Mouse (Mus musculus) MEL (cell line): ENCODE results near the gene Rpl11. TPM values are rescaled to one million over a fixed set of nuclear protein-coding genes. Genes with fewer than 3 reads are reported as not detected.

Experiments
- DNase-seq: peaks from one replicate; pipeline ENCODE4 v3.0.0; 2011; ENCODE audit warnings: low read depth, low spot score
- H3K27ac ChIP-seq: 2 replicates; pipeline ENCODE4 v1.5.1; 2012; ENCODE audit warnings: low read depth, mild to moderate bottlenecking, control low read depth, low read length, moderate library complexity; ENCODE audit not compliant: control insufficient read depth
- H3K27me3 ChIP-seq, 2 experiments: fragments of 150-350 bp in 1 of 2; sonication (generic) in 1 of 2; 2 replicates each; pipeline ENCODE4 v1.6.1; 2012; ENCODE audit warnings: low read length in 2 of 2, mild to moderate bottlenecking in 2 of 2, improper control_type of control experiment in 1 of 2, moderate library complexity in 1 of 2; ENCODE audit not compliant: insufficient read depth in 2 of 2, control insufficient read depth in 1 of 2
- H3K36me3 ChIP-seq, 2 experiments: 2 replicates each; pipeline ENCODE4 v1.6.1; 2012 to 2014; ENCODE audit warnings: low read length in 2 of 2, improper control_type of control experiment in 1 of 2, inconsistent platforms in 1 of 2, mild to moderate bottlenecking in 1 of 2; ENCODE audit not compliant: insufficient read depth in 2 of 2, control insufficient read depth in 1 of 2
- H3K4me1 ChIP-seq, 2 experiments: fragments of 150-350 bp in 1 of 2; sonication (generic) in 1 of 2; 2 replicates each; pipeline ENCODE4 v1.6.1; 2012; ENCODE audit warnings: low read length in 2 of 2, improper control_type of control experiment in 1 of 2, mild to moderate bottlenecking in 1 of 2; ENCODE audit not compliant: insufficient read depth in 2 of 2, control insufficient read depth in 1 of 2
- H3K4me3 ChIP-seq, 2 experiments: fragments of 150-350 bp in 1 of 2; sonication (generic) in 1 of 2; 2 replicates each; pipeline ENCODE4 v1.5.1; 2012; ENCODE audit warnings: low read depth in 2 of 2, low read length in 2 of 2, mild to moderate bottlenecking in 2 of 2, moderate library complexity in 2 of 2, control low read depth in 1 of 2, improper control_type of control experiment in 1 of 2; ENCODE audit not compliant: control insufficient read depth in 1 of 2, insufficient read depth in 1 of 2
- H3K79me2 ChIP-seq: 2 replicates; pipeline ENCODE4 v1.6.1; 2012; ENCODE audit warnings: mild to moderate bottlenecking, low read length, moderate library complexity; ENCODE audit not compliant: control insufficient read depth, poor library complexity, insufficient read depth
- H3K9ac ChIP-seq: 2 replicates; pipeline ENCODE4 v1.6.1; 2012; ENCODE audit warnings: low read depth, mild to moderate bottlenecking, control low read depth, low read length, moderate library complexity; ENCODE audit not compliant: control insufficient read depth, poor library complexity, severe bottlenecking
- H3K9me3 ChIP-seq: fragments of 150-350 bp; sonication (generic); replicated peaks from 2 replicates; pipeline ENCODE4 v1.6.1; 2012; ENCODE audit warnings: mild to moderate bottlenecking, low read length, improper control_type of control experiment, moderate library complexity; ENCODE audit not compliant: insufficient read depth
- CHD1 ChIP-seq: IDR thresholded peaks from 2 replicates; pipeline ENCODE4 v1.6.1; 2012; ENCODE audit warnings: low read depth, mild to moderate bottlenecking, inconsistent platforms, low read length, improper control_type of control experiment
- CHD2 ChIP-seq: IDR thresholded peaks from 2 replicates; pipeline ENCODE4 v1.6.1; 2011; ENCODE audit warnings: low read length, improper control_type of control experiment
- CTCF ChIP-seq, 3 experiments: IDR thresholded peaks in 2 of 3; conservative IDR thresholded peaks in 1 of 3; 2 replicates each; pipeline ENCODE4 v1.5.1; 2011 to 2012; ENCODE audit warnings: low read length in 3 of 3, low read depth in 2 of 3, mild to moderate bottlenecking in 2 of 3, improper control_type of control experiment in 1 of 3, inconsistent platforms in 1 of 3, mixed read lengths in 1 of 3, moderate library complexity in 1 of 3; ENCODE audit not compliant: control insufficient read depth in 1 of 3, insufficient read depth in 1 of 3, poor library complexity in 1 of 3, severe bottlenecking in 1 of 3
- ELF1 ChIP-seq: IDR thresholded peaks from 2 replicates; pipeline ENCODE4 v1.6.1; 2014; ENCODE audit warnings: low read depth, mild to moderate bottlenecking, inconsistent platforms, low read length, improper control_type of control experiment, moderate library complexity
- GABPA ChIP-seq: IDR thresholded peaks from 2 replicates; pipeline ENCODE4 v1.6.1; 2012; ENCODE audit warnings: low read depth, mild to moderate bottlenecking, inconsistent platforms, low read length, improper control_type of control experiment, moderate library complexity
- GATA1 ChIP-seq: IDR thresholded peaks from 2 replicates; pipeline ENCODE4 v1.6.1; 2011; ENCODE audit warnings: low read depth, low read length, improper control_type of control experiment
- HCFC1 ChIP-seq: IDR thresholded peaks from 2 replicates; pipeline ENCODE4 v1.6.1; 2012; ENCODE audit warnings: low read depth, mild to moderate bottlenecking, inconsistent platforms, low read length, improper control_type of control experiment, moderate library complexity
- KAT2A ChIP-seq: conservative IDR thresholded peaks from 2 replicates; pipeline ENCODE4 v1.6.1; 2012; ENCODE audit warnings: low read depth, low read length, improper control_type of control experiment, inconsistent platforms
- MAFK ChIP-seq: IDR thresholded peaks from 2 replicates; pipeline ENCODE4 v1.6.1; 2011; ENCODE audit warnings: low read depth, mild to moderate bottlenecking, low read length, improper control_type of control experiment, borderline replicate concordance
- MAX ChIP-seq: IDR thresholded peaks from 2 replicates; pipeline ENCODE4 v1.6.1; 2011; ENCODE audit warnings: low read length, improper control_type of control experiment
- MAZ ChIP-seq: IDR thresholded peaks from 2 replicates; pipeline ENCODE4 v1.6.1; 2012; ENCODE audit warnings: low read depth, mild to moderate bottlenecking, inconsistent platforms, low read length, improper control_type of control experiment
- MEF2A ChIP-seq: IDR thresholded peaks from 2 replicates; pipeline ENCODE4 v1.6.1; 2014; ENCODE audit warnings: low read depth, mild to moderate bottlenecking, inconsistent platforms, low read length, improper control_type of control experiment; ENCODE audit not compliant: poor library complexity, insufficient replicate concordance, severe bottlenecking; ENCODE audit errors: extremely low read depth
- MXI1 ChIP-seq: IDR thresholded peaks from 2 replicates; pipeline ENCODE4 v1.6.1; 2011; ENCODE audit warnings: mild to moderate bottlenecking, low read depth, low read length, improper control_type of control experiment
- MYB ChIP-seq: IDR thresholded peaks from 2 replicates; pipeline ENCODE4 v1.6.1; 2011; ENCODE audit warnings: mild to moderate bottlenecking, low read depth, low read length, improper control_type of control experiment
- NELFE ChIP-seq: IDR thresholded peaks from 2 replicates; pipeline ENCODE4 v1.6.1; 2011; ENCODE audit warnings: low read depth, low read length, improper control_type of control experiment
- NRF1 ChIP-seq: IDR thresholded peaks from 2 replicates; pipeline ENCODE4 v1.6.1; 2014; ENCODE audit warnings: low read depth, mild to moderate bottlenecking, inconsistent platforms, low read length, improper control_type of control experiment, moderate library complexity; ENCODE audit not compliant: poor library complexity, insufficient read depth, severe bottlenecking
- POLR2A ChIP-seq, 2 experiments: IDR thresholded peaks; 2 replicates each; pipeline ENCODE4 v1.6.1; 2011 to 2012; ENCODE audit warnings: low read length in 2 of 2, mild to moderate bottlenecking in 2 of 2, control low read depth in 1 of 2, improper control_type of control experiment in 1 of 2, low read depth in 1 of 2, moderate library complexity in 1 of 2; ENCODE audit not compliant: control insufficient read depth in 1 of 2, insufficient read depth in 1 of 2, poor library complexity in 1 of 2
- POLR2AphosphoS2 ChIP-seq: IDR thresholded peaks from 2 replicates; pipeline ENCODE4 v1.6.1; 2011; ENCODE audit warnings: low read length, improper control_type of control experiment
- RAD21 ChIP-seq: IDR thresholded peaks from 2 replicates; pipeline ENCODE4 v1.6.1; 2011; ENCODE audit warnings: mild to moderate bottlenecking, low read depth, low read length, improper control_type of control experiment
- SMC3 ChIP-seq: IDR thresholded peaks from 2 replicates; pipeline ENCODE4 v1.6.1; 2011; ENCODE audit warnings: low read depth, low read length, improper control_type of control experiment
- TBP ChIP-seq: IDR thresholded peaks from 2 replicates; pipeline ENCODE4 v1.8.0; 2011; ENCODE audit warnings: low read depth, low read length, improper control_type of control experiment
- USF1 ChIP-seq: IDR thresholded peaks from 2 replicates; pipeline ENCODE4 v1.6.1; 2014; ENCODE audit warnings: low read depth, mild to moderate bottlenecking, inconsistent platforms, low read length, improper control_type of control experiment, moderate library complexity
- ZC3H11A ChIP-seq: IDR thresholded peaks from 2 replicates; pipeline ENCODE4 v1.6.1; 2012; ENCODE audit warnings: low read depth, mild to moderate bottlenecking, inconsistent platforms, low read length, improper control_type of control experiment
- polyA plus RNA-seq, 2 experiments: library from polyadenylated mRNA; stranded (reverse) in 1 of 2; unstranded in 1 of 2; fragments of >175 nt in 1 of 2; fragments of >200 nt in 1 of 2; gene quantifications; 2 replicates each; pipeline versions ENCODE4 v1.2.1 to v1.2.4; 2012; ENCODE audit warnings: low replicate concordance in 2 of 2, low read depth in 1 of 2; ENCODE audit not compliant: insufficient read length in 2 of 2, insufficient read depth in 1 of 2, missing spikeins in 1 of 2
- total RNA-seq: library from RNA; depleted of rRNA; stranded (reverse); fragments of 300-350 nt; gene quantifications from 2 replicates; pipeline ENCODE4 v1.2.3, GENCODE M21; 2012

Gene Rpl11
- total and polyA plus RNA-seq, 3 experiments: 2,003 to 2,603 TPM; not detected in 1

DNA sequence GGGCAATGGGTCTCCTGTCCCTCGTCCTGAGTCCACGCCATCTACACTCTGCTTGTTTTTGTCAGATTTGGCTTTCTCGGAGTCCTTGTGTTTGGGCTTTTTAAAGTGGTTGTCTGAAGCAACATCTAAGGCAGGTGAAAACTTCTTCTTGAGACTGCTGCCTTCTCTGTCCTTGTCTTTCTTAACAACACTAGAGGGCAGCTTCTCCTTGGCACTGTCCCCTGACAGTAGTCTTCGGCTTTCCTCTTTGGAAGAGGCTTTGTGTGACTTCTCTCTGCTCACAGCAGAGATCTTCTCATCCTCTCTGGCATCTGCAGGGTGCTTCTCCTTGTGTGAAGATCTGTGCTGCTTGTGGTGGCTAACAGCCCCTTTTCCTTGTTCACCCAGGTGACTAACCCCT, 42.6 kb downstream of the Rpl11 start:
- Histone ChIP-seq H3K9ac (no peak overlapping the region), H3K9me3 (no peaks in the 10 kb centered on the region), H3K27me3 (no peaks in the 10 kb centered on the region), H3K4me3 (no peak overlapping the region), H3K79me2 (peaks cover 9% of the 10 kb centered on the region), H3K4me1 (no peaks in the 10 kb centered on the region), H3K36me3 (peaks cover 0 to 38% of the 10 kb centered on the region in 2 experiments; a peak in 2 of 4 replicates), H3K27ac (no peak overlapping the region)
- no peak for DNase-seq
- TF ChIP-seq GATA1 (no peak), POLR2AphosphoS2 (no peak), RAD21 (no peak), USF1 (no peak), POLR2A (IDR thresholded peaks at IDR 0.05; ENCODE audit: control insufficient read depth in 1 of 2, insufficient read depth in 1 of 2, low read depth in 1 of 2, low read length in 2 of 2, poor library complexity in 1 of 2) (no peak), GABPA (no peak), MAZ (no peak), HCFC1 (no peak), MEF2A (no peak), MXI1 (no peak), ELF1 (no peak), CHD2 (no peak), ZC3H11A (no peak), NRF1 (no peak)
- TF ChIP-seq, all 39 proteins: peak for 0

- no peak for TF ChIP-seq NELFE
- TF ChIP-seq USF1: no peak
- TF ChIP-seq MAFK: no peak
- TF ChIP-seq ELF1: no peak
- no peak for TF ChIP-seq SMC3
- TF ChIP-seq CHD1: no peak
- no peak for TF ChIP-seq MEF2A
- no peak for TF ChIP-seq KAT2A
- no peak for TF ChIP-seq MAX
- TF ChIP-seq TBP: no peak
- no peak for TF ChIP-seq MYB
- no peak for TF ChIP-seq CTCF (IDR thresholded peaks at IDR 0.05 in 2 of 3, conservative IDR thresholded peaks at IDR 0.05 in 1 of 3; ENCODE audit: control insufficient read depth in 1 of 3, insufficient read depth in 1 of 3, low read depth in 2 of 3, low read length in 3 of 3, poor library complexity in 1 of 3, severe bottlenecking in 1 of 3)
- Histone ChIP-seq H3K27me3 (no peaks in the 10 kb centered on the region), H3K4me3 (no peak overlapping the region), H3K27ac (no peak overlapping the region), H3K79me2 (no peaks in the 10 kb centered on the region; the same call in 1 of the 2 replicates), H3K4me1 (peaks cover 0 to 3% of the 10 kb centered on the region in 2 experiments; a peak in 1 of 4 replicates), H3K36me3 (peaks cover 5 to 43% of the 10 kb centered on the region in 2 experiments), H3K9ac (no peak overlapping the region), H3K9me3 (no peaks in the 10 kb centered on the region)
- DNase-seq: no peak
Observed at GRCm38 (mm10) chr4:136008782-136009447, 44.3 kb downstream of the Rpl11 start.
